Mouse (Mus musculus) embryonic facial prominence, embryonic 11.5 days (tissue): ENCODE data around the gene Smg6. TPM values are rescaled to one million over a fixed set of nuclear protein-coding genes. Genes with fewer than 3 reads are reported as not detected.

Source experiments
- ATAC-seq: fragments of 200-750 bp; cut with Nextera tagmentation; replicated peaks from 2 replicates; pipeline ENCODE4 v1.8.0; 2017; ENCODE audit warnings: low read depth; ENCODE audit not compliant: insufficient number of reproducible peaks, low FRiP score, low TSS enrichment
- DNase-seq: peaks from one replicate; pipeline ENCODE4 v3.0.0-alpha.2; 2015; ENCODE audit warnings: low spot score
- H3K27ac ChIP-seq: fragments of 300-500 bp; sonication (generic); replicated peaks from 2 replicates; pipeline ENCODE4 v1.5.1; 2014; ENCODE audit warnings: mild to moderate bottlenecking, low read depth, low read length, control low read depth
- H3K27me3 ChIP-seq: fragments of 300-500 bp; sonication (generic); 2 replicates; pipeline ENCODE4 v1.6.1; 2014; ENCODE audit warnings: mild to moderate bottlenecking, low read length, moderate library complexity, mixed read lengths; ENCODE audit not compliant: control insufficient read depth, insufficient read depth
- H3K36me3 ChIP-seq: fragments of 300-500 bp; sonication (generic); replicated peaks from 2 replicates; pipeline ENCODE4 v1.6.1; 2014; ENCODE audit warnings: low read depth, mild to moderate bottlenecking, low read length, moderate library complexity, mixed read lengths; ENCODE audit not compliant: control insufficient read depth, insufficient read depth
- H3K4me1 ChIP-seq: fragments of 300-500 bp; sonication (generic); 2 replicates; pipeline ENCODE4 v1.6.1; 2014; ENCODE audit warnings: low read length, mixed read lengths; ENCODE audit not compliant: control insufficient read depth, insufficient read depth
- H3K4me2 ChIP-seq: fragments of 300-500 bp; sonication (generic); 2 replicates; pipeline ENCODE4 v1.6.1; 2014; ENCODE audit warnings: low read depth, mild to moderate bottlenecking, control low read depth, low read length, moderate library complexity
- H3K4me3 ChIP-seq: fragments of 300-500 bp; sonication (generic); 2 replicates; pipeline ENCODE4 v1.5.1; 2014; ENCODE audit warnings: low read depth, low read length, control low read depth
- H3K9ac ChIP-seq: fragments of 300-500 bp; sonication (generic); replicated peaks from 2 replicates; pipeline ENCODE4 v1.6.1; 2014; ENCODE audit warnings: mild to moderate bottlenecking, control low read depth, low read length
- H3K9me3 ChIP-seq: fragments of 300-500 bp; sonication (generic); replicated peaks from 2 replicates; pipeline ENCODE4 v1.6.1; 2016; ENCODE audit warnings: mild to moderate bottlenecking, low read length, inconsistent platforms, mixed read lengths; ENCODE audit not compliant: control insufficient read depth
- WGBS: fragments of 180-500 bp; shearing (Covaris S2); extraction: QIAGEN DNeasy Blood & Tissue Kit; methylation state at CpG from one replicate; pipeline ENCODE4 v1.1.7; 2014; 5-methylcytosine and 5-hydroxymethylcytosine counted together
- polyA plus RNA-seq: library from polyadenylated mRNA; unstranded; fragments of >200 nt; fragmentation: Nextera tagmentation; extraction: Ambion mirVana; gene quantifications from 2 replicates; pipeline ENCODE4 v1.2.1, GENCODE M21; 2014

Gene Smg6
- polyA plus RNA-seq, 1 experiment from 2014 or later = 16.8 TPM

DNA sequence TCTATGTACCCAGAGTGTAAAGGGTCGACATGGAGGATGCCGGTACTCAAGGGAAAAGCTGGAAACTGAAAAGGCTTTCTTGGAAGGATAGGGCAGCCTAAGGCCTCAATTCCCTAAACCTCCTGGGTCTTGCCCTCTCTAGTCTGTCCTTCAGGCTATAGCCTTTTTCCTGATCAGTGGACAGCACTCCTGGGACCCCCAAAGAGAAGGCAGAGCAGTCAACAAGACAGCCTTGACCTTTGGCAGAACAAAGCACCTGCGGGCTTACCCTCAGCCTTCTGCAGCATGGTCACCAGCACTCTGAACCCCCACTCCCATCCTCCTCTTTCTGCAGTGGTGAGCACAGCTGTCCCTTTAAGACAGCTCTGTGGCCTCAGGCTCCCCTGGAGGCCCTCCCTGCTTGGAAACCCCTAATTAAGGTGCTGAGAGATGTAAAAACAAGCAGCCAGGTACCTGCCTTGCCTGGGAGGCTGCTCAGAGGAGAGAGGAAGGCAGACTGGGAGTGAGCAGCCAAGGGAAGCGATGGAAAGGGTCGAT lies 265.4 kb downstream of the Smg6 start, which contains the start of gene Dph1:
Dph1 (minus strand) TSS at position 337 of the 537 bp plus-strand sequence.
- no peak for ATAC-seq
- Histone ChIP-seq H3K4me1 (peaks cover 17% of the 10 kb centered on the region), H3K9me3 (no peaks in the 10 kb centered on the region), H3K36me3 (no peaks in the 10 kb centered on the region), H3K4me2 (peak within 1 kb of the TSS; percentile 87), H3K9ac (peak within 1 kb of the TSS; percentile 71), H3K27ac (no peak within 1 kb of the TSS), H3K27me3 (peaks cover 29% of the 10 kb centered on the region), H3K4me3 (peak within 1 kb of the TSS; percentile 84)
- WGBS = 40% methylated on average over 5 of the region's 5 CpGs
- DNase-seq = no peak

DNA sequence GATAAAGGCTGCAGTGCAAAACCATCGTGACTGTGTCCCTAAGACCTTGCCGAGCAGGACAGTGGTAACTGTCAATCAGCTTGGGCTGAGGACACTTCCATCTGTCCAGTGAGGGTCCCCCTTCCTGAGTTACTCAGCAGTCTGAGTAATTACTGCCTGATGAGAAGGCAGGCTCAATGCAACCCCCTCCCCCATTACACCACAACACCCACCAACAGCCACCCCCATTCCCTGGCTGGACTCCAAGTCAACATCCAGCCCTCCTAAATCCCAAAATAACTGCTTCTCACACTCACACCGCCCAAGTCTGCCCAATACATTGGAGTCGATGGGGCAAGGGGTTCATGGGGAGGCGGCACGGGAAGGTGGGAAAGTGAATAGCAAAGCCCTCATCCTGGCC lies 266.2 kb downstream of the Smg6 start:
- Histone ChIP-seq H3K4me3 (no peak overlapping the region), H3K4me1 (peaks cover 17% of the 10 kb centered on the region), H3K36me3 (no peaks in the 10 kb centered on the region), H3K9me3 (no peaks in the 10 kb centered on the region), H3K27ac (no peak overlapping the region), H3K27me3 (peaks cover 31% of the 10 kb centered on the region), H3K4me2 (no peak overlapping the region), H3K9ac (no peak overlapping the region)
- WGBS = 57% methylated on average over 6 of the region's 6 CpGs
- no peak for DNase-seq
- ATAC-seq = no peak

DNA sequence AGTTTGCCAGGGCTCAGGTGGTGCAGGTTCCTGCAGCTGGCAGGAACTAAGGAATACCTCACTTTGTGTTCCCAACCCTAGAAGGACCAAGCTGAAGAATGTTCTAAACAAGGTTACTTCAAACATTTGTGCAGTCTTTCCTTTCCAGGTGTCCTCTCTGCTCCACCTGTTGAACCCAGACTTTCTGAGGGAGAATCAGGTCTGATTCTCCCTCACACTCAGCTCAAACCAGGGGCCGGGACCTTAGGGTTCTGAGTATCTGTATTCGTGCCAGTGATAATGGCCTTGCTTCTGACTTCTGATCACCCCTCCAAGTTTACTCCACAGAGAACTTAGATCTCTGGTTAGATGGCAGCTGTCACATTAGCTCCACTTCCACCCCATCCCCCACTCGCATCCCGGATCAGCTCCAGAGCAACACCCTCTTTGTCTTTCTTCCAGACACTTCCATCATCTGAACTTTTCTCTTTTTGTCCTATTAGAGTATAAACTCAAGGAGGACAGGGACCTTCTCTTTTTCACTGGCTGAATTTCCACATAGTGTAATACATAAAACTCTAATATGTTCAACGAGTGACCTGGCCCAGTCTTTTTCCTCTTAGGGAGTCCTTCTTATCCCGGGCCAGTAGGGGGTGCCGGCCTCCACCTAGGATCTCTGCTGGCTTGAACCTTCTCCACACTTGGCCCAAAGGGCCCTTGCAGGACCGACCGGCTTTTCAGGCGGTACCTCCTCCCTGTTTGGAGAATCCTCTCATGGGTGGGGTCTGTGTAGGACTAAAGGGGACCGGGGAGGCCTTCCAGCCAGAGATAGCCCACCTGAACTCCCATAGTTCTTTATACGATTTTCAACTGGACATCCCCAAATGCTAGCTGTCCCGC lies 267.0 kb downstream of the Smg6 start:
- peak overlapping the region; percentile 48; the same call in 1 of the 2 replicates for H3K9ac ChIP-seq
- H3K27me3 ChIP-seq = peaks cover 33% of the 10 kb centered on the region
- H3K4me3 ChIP-seq = peak overlapping the region; percentile 43
- 0 out of 2 replicates have a peak, but pooled peaks have one; percentile 21 for ATAC-seq
- H3K9me3 ChIP-seq = no peaks in the 10 kb centered on the region
- H3K4me2 ChIP-seq = peak overlapping the region; percentile 89
- peak; percentile 81 for DNase-seq
- no peaks in the 10 kb centered on the region for H3K36me3 ChIP-seq
- H3K27ac ChIP-seq = no peak overlapping the region
- H3K4me1 ChIP-seq = peaks cover 17% of the 10 kb centered on the region
- WGBS = 22% methylated on average over 13 of the region's 13 CpGs

DNA sequence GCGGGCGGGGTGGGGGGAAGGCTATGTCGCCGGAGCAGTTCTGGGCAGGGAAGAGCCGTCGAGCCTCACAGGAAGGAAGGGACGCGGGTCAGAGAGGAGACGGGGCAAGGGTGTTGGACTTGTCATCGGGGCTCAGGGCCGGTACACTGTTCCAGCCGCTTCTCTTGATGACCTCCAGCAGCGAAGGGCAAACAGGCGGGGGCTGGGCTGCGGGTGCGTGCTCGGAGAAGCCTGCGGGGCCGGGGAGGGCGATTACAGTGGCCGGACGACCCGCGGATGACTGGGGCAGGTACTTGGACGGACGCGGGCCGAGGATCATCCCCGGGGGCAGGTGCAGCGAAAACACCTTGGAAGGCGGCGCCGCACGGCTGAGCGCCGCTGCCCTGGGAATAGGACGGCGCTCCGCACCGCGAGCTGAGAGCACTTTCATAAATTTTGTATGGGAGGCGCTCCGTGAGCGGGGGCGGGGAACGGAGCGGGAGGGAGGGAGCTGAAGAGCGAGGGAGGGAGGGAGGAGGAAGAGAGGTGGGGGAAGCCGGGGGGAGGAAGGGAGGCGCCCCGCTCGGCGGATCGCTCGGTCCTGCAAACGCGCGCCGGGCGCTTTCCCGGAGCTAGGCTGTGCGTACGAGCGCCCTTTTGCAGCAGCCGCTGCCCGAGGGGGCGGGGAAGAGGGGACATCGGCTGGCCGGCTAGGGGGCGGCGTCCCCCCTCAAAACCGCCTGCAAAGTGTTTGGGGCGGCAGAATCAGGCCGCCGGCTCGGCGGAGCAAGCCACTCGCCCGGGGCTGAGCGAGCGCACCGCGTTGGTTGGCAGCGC lies 267.8 kb downstream of the Smg6 start, which contains the start of gene Rtn4rl1:
Rtn4rl1 (plus strand) TSS at position 528 of the 816 bp plus-strand sequence.
- H3K36me3 ChIP-seq = no peaks in the 10 kb centered on the region
- WGBS = under 1% methylated on average over 83 of the region's 84 CpGs
- H3K27ac ChIP-seq = no peak within 1 kb of the TSS
- peak within 1 kb of the TSS; percentile 89 for H3K4me2 ChIP-seq
- H3K27me3 ChIP-seq = peaks cover 33% of the 10 kb centered on the region
- no peaks in the 10 kb centered on the region for H3K9me3 ChIP-seq
- H3K4me1 ChIP-seq = peaks cover 17% of the 10 kb centered on the region
- peak; percentile 47 for DNase-seq
- peak within 1 kb of the TSS; percentile 43 for H3K4me3 ChIP-seq
- H3K9ac ChIP-seq = peak within 1 kb of the TSS; percentile 48
- ATAC-seq = no peak; the same call in 1 of the 2 replicates

DNA sequence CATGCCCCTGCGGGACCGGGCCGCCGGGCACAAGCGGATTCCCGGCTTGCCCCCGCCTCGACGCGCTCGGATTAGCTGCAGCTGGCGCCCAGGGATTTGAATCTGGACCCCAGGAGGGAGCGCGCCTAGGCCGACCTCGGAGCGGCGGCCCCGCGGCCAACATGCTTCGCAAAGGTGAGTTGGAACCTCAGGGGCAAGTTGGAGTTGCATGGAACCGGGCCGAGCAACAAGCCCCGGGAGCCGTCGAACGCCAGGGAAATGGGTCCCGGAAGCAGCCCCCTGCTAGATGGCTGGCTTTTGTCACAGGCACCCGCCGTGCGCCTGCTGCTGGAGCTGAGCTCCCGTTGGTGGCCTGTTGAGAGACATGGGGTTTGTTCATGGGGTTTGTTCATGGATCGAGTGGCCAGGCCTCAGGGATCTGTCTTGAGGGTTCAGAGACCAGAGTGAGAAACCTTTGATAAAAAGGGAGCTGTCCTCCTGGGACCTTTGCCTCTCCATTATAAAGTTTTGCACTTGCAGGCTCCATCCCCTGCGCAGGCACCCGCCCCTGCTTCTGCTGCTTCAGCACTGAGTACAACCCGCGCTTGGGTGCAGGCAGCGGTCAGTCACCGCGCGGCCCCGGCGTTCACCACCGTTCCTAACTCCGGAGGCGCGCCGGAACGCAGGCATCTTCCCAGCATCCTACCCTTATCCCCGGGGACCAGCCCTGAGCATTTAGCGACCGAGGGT lies 268.7 kb downstream of the Smg6 start:
- Histone ChIP-seq H3K9ac (peak overlapping the region; percentile 48), H3K27ac (no peak overlapping the region), H3K27me3 (peaks cover 33% of the 10 kb centered on the region), H3K9me3 (no peaks in the 10 kb centered on the region), H3K4me3 (peak overlapping the region; percentile 43), H3K36me3 (no peaks in the 10 kb centered on the region), H3K4me2 (peak overlapping the region; percentile 89), H3K4me1 (peaks cover 17% of the 10 kb centered on the region)
- WGBS = under 1% methylated on average over 52 of the region's 52 CpGs
- ATAC-seq = no peak
- DNase-seq = peak; percentile 36

DNA sequence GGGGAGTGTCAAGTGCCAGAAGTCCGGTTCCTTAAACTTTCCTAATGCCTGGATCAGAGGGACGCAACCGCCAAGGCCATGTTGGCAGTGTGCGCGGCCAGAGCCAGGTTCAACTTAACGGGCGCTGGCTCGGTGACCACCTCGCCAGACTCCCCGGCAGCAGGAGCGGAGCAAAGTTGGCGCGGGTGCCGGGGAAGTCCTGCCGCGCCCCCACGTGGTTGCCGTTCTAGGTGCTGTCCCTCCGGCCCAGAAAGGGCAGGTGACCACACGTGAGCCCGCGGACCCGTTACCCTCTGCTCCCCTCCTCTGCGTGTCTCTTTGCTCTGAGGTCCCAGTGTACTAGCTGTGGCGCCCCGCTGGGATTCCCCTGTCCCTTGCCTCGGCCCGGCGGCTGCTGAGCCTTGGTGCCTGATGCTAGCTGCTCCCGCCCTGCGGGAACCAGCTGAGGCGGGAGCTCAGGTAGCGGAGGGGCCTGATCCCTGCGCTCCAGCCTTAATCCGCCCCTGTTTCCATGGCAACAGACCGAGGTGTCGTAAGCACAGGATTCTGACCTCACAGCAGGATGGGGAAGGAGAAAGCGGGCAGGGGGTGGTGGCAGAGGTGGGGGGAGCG lies 269.3 kb downstream of the Smg6 start:
- Histone ChIP-seq H3K27ac (no peak overlapping the region), H3K4me2 (peak overlapping the region; percentile 89), H3K9me3 (no peaks in the 10 kb centered on the region), H3K9ac (peak overlapping the region; percentile 22; the same call in 1 of the 2 replicates), H3K4me1 (peaks cover 17% of the 10 kb centered on the region), H3K4me3 (peak overlapping the region; percentile 43), H3K27me3 (peaks cover 33% of the 10 kb centered on the region), H3K36me3 (no peaks in the 10 kb centered on the region)
- ATAC-seq = peak; percentile 46; the same call in 1 of the 2 replicates
- WGBS = 2% methylated on average over 39 of the region's 39 CpGs
- DNase-seq = peak; percentile 88

DNA sequence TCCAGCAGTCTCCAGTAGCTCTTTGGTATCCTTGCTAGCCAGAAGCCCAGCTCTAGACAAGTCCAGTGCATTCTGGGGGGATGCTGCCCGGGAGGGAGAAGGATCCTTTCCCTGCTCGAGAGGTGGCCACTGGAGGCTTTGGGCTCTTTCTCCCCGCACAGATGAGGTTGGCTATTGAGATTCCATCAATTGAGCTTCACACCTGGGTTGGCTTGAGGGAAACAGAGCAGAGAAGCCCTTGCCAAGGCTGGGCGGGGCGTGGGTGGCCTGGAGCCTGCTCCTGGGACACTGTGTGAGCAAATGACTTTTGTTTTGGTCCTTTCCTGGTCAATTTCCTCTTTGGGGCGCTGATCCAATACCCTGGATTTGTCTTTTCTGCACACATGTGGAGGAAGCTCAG lies 270.5 kb downstream of the Smg6 start:
- Histone ChIP-seq H3K4me1 (peaks cover 17% of the 10 kb centered on the region), H3K36me3 (no peaks in the 10 kb centered on the region), H3K27me3 (peaks cover 33% of the 10 kb centered on the region), H3K9me3 (no peaks in the 10 kb centered on the region), H3K27ac (no peak overlapping the region), H3K9ac (no peak overlapping the region), H3K4me2 (no peak overlapping the region), H3K4me3 (no peak overlapping the region)
- 45% methylated on average over 6 of the region's 6 CpGs for WGBS
- no peak for DNase-seq
- ATAC-seq = no peak
